Mouse (Mus musculus) embryonic facial prominence, embryonic 15.5 days (tissue): ENCODE measurements around the gene Plekhm1. TPM values are rescaled to one million over a fixed set of nuclear protein-coding genes. Genes with fewer than 3 reads are reported as not detected.
A peak's percentile ranks its signal among the peaks of the same experiment; 100 is the strongest.

Experiments
- ATAC-seq: fragments of 200-750 bp; cut with Nextera tagmentation; 2 replicates; pipeline ENCODE4 v1.8.0; 2017; ENCODE audit warnings: low read depth, moderate TSS enrichment; ENCODE audit not compliant: insufficient number of reproducible peaks, low FRiP score, low TSS enrichment
- H3K27ac ChIP-seq: fragments of 300-500 bp; sonication (generic); replicated peaks from 2 replicates; pipeline ENCODE4 v1.5.1; 2015; ENCODE audit warnings: mild to moderate bottlenecking, inconsistent platforms
- H3K27me3 ChIP-seq: fragments of 300-500 bp; sonication (generic); 2 replicates; pipeline ENCODE4 v1.6.1; 2015; ENCODE audit warnings: inconsistent platforms
- H3K36me3 ChIP-seq: fragments of 300-500 bp; sonication (generic); 2 replicates; pipeline ENCODE4 v1.6.1; 2015; ENCODE audit warnings: mild to moderate bottlenecking, inconsistent platforms
- H3K4me1 ChIP-seq: fragments of 300-500 bp; sonication (generic); 2 replicates; pipeline ENCODE4 v1.6.1; 2015; ENCODE audit warnings: inconsistent platforms
- H3K4me2 ChIP-seq: fragments of 300-500 bp; sonication (generic); replicated peaks from 2 replicates; pipeline ENCODE4 v1.6.1; 2015; ENCODE audit warnings: mild to moderate bottlenecking, inconsistent platforms
- H3K4me3 ChIP-seq: fragments of 300-500 bp; sonication (generic); replicated peaks from 2 replicates; pipeline ENCODE4 v1.5.1; 2015; ENCODE audit warnings: mild to moderate bottlenecking, inconsistent platforms
- H3K9ac ChIP-seq: fragments of 300-500 bp; sonication (generic); 2 replicates; pipeline ENCODE4 v1.6.1; 2015; ENCODE audit warnings: inconsistent platforms
- H3K9me3 ChIP-seq: fragments of 300-500 bp; sonication (generic); replicated peaks from 2 replicates; pipeline ENCODE4 v1.6.1; 2016; ENCODE audit warnings: inconsistent platforms
- WGBS: fragments of 180-500 bp; shearing (Covaris S2); methylation state at CpG from one replicate; pipeline ENCODE4 v1.1.7; 2015; 5-methylcytosine and 5-hydroxymethylcytosine counted together
- polyA plus RNA-seq: library from polyadenylated mRNA; unstranded; fragments of >200 nt; fragmentation: Nextera tagmentation; extraction: Ambion mirVana; gene quantifications from 2 replicates; pipeline ENCODE4 v1.2.1, GENCODE M21; 2015

The Plekhm1 gene
- polyA plus RNA-seq, 1 experiment from 2014 or later = 9.2 TPM

GRCm38 (mm10) chr11:103394604-103395003 is 17.9 kb downstream of the Plekhm1 start:
- WGBS = 63% methylated on average over 7 of the region's 7 CpGs
- H3K4me2 ChIP-seq = no peak overlapping the region
- no peaks in the 10 kb centered on the region for H3K4me1 ChIP-seq
- H3K4me3 ChIP-seq = no peak overlapping the region
- ATAC-seq = no peak
- H3K27me3 ChIP-seq = no peaks in the 10 kb centered on the region
- H3K36me3 ChIP-seq = peaks cover 53% of the 10 kb centered on the region
- no peak overlapping the region for H3K27ac ChIP-seq
- H3K9ac ChIP-seq = no peak overlapping the region
- H3K9me3 ChIP-seq = no peaks in the 10 kb centered on the region

DNA sequence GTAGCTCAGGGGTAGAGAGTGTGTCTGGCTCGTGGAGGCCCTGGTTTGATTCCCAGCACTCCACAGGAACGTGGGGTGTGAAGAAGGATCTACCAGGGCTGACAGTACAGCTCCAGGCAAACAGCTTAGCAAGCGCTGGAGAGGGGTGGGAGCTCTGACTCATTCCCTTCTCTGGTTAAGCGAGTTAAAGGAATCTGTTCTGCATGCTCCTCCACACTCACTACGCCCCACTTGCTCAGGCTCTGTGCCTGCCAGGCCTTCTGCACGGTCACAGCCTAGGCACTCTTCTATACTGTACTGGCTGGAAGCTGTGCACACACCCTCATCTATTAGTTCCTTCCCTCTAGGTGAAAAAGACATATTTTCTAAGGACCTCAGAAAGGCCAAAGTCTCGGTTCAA is 18.5 kb downstream of the Plekhm1 start:
- H3K27ac ChIP-seq = no peak overlapping the region
- H3K4me2 ChIP-seq = no peak overlapping the region
- H3K9ac ChIP-seq = no peak overlapping the region
- WGBS = 81% methylated on average over 7 of the region's 7 CpGs
- H3K9me3 ChIP-seq = no peaks in the 10 kb centered on the region
- no peaks in the 10 kb centered on the region for H3K4me1 ChIP-seq
- peaks cover 53% of the 10 kb centered on the region for H3K36me3 ChIP-seq
- ATAC-seq = no peak
- no peaks in the 10 kb centered on the region for H3K27me3 ChIP-seq
- H3K4me3 ChIP-seq = no peak overlapping the region

GRCm38 (mm10) chr11:103387870-103388526 is 24.5 kb downstream of the Plekhm1 start:
- H3K4me3 ChIP-seq = no peak overlapping the region
- no peak overlapping the region for H3K4me2 ChIP-seq
- H3K4me1 ChIP-seq = 0 out of 2 replicates have a peak, but pooled peaks cover 4% of the 10 kb centered on the region
- no peak overlapping the region for H3K9ac ChIP-seq
- no peak for ATAC-seq
- no peak overlapping the region for H3K27ac ChIP-seq
- no peaks in the 10 kb centered on the region for H3K27me3 ChIP-seq
- no peaks in the 10 kb centered on the region for H3K9me3 ChIP-seq
- 79% methylated on average over 7 of the region's 7 CpGs for WGBS
- peaks cover 21% of the 10 kb centered on the region for H3K36me3 ChIP-seq

GRCm38 (mm10) chr11:103386827-103387226 is 25.7 kb downstream of the Plekhm1 start:
- Histone ChIP-seq H3K4me1 (peaks cover 4% of the 10 kb centered on the region; the same call in 1 of the 2 replicates), H3K9ac (no peak overlapping the region), H3K36me3 (peaks cover 11% of the 10 kb centered on the region), H3K4me2 (no peak overlapping the region), H3K27ac (no peak overlapping the region), H3K9me3 (no peaks in the 10 kb centered on the region), H3K27me3 (no peaks in the 10 kb centered on the region), H3K4me3 (no peak overlapping the region)
- 83% methylated on average over 9 of the region's 9 CpGs for WGBS
- no peak for ATAC-seq

- Histone ChIP-seq H3K9ac (no peak overlapping the region), H3K36me3 (peaks cover 36% of the 10 kb centered on the region), H3K9me3 (no peaks in the 10 kb centered on the region), H3K4me3 (no peak overlapping the region), H3K27ac (peak overlapping the region; percentile 55; the same call in 1 of the 2 replicates), H3K4me1 (peaks cover 4% of the 10 kb centered on the region; the same call in 1 of the 2 replicates), H3K27me3 (no peaks in the 10 kb centered on the region), H3K4me2 (no peak overlapping the region)
- peak; percentile 60; the same call in 1 of the 2 replicates for ATAC-seq
- WGBS = 66% methylated on average over 5 of the region's 5 CpGs
These were observed 30.4 kb downstream of the Plekhm1 start for GRCm38 (mm10) chr11:103381956-103382613.

DNA sequence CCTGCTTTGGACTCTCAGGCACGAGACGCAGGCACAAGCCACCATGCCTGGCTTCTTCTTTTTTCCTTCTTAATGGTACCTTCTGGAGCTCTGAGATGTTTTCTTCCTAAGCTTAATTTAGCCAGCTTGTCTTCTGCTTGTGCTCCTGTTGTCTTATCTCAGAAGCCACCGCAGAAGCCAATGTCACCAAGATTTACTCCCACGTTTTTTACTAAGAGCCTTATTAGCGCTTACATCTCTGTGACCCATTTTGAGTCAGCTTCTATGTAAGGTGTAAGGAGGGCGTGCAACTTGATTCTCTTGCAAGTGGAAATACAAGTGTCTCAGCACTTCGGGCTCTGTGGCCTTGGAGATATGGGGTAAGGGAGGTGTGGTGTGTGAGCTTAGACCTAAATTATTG is 31.0 kb downstream of the Plekhm1 start:
- H3K4me2 ChIP-seq = no peak overlapping the region
- H3K27ac ChIP-seq = peak overlapping the region; percentile 55; the same call in 1 of the 2 replicates
- no peaks in the 10 kb centered on the region for H3K9me3 ChIP-seq
- WGBS = 90% methylated on average over 7 of the region's 7 CpGs
- H3K4me3 ChIP-seq = no peak overlapping the region
- no peak overlapping the region for H3K9ac ChIP-seq
- ATAC-seq = no peak
- peaks cover 36% of the 10 kb centered on the region for H3K36me3 ChIP-seq
- H3K4me1 ChIP-seq = no peaks in the 10 kb centered on the region; the same call in 1 of the 2 replicates
- no peaks in the 10 kb centered on the region for H3K27me3 ChIP-seq

DNA sequence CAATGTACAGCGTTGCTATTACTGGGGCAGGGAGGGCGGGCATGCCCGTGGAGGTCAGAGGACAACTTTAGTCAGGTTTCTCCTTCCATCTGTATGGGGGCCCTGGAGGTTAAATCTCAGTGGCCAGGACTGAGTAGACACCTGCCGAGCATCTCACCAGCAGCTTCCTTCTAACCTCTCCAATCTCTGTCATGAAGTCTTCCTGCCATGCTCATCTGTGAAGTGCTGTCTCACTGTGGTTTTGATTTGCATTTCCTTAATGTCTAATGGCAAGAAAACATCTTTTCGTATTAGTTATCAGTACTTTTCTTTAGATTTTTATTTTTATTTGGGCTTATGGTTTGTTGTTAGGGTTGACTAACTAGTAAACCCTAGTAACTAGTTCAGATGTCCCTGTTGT is 32.0 kb downstream of the Plekhm1 start:
- no peak for ATAC-seq
- peaks cover 45% of the 10 kb centered on the region for H3K36me3 ChIP-seq

DNA sequence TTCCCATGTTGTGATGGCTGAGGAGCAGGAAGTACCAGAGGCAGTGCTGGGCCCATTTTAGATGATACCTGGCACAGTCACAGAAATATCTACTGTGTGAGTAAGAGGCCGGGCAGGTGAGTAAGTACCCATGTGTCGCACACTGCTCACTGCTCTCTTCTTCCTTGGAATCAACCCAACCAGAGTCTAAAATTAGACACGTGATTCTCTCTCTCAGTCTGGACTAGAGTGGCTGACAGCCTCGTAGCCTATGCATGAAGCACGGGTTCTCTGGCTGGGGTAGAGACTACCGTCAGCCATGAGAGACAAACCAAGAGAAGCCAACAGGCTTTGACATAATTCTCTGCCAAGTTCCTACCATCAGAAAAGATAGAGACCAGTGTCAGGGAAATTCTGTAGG is 34.1 kb downstream of the Plekhm1 start:
- Histone ChIP-seq H3K9ac (no peak overlapping the region), H3K4me1 (no peaks in the 10 kb centered on the region; the same call in 1 of the 2 replicates), H3K27ac (no peak overlapping the region), H3K36me3 (peaks cover 50% of the 10 kb centered on the region), H3K4me3 (no peak overlapping the region), H3K4me2 (no peak overlapping the region), H3K9me3 (no peaks in the 10 kb centered on the region), H3K27me3 (no peaks in the 10 kb centered on the region)
- 91% methylated on average over 6 of the region's 6 CpGs for WGBS
- no peak for ATAC-seq

More for the DNA sequence above, 32.0 kb downstream of the Plekhm1 start:
- Histone ChIP-seq H3K4me1 (no peaks in the 10 kb centered on the region; the same call in 1 of the 2 replicates), H3K9ac (no peak overlapping the region), H3K27ac (no peak overlapping the region), H3K9me3 (no peaks in the 10 kb centered on the region), H3K4me2 (no peak overlapping the region), H3K4me3 (no peak overlapping the region), H3K27me3 (no peaks in the 10 kb centered on the region)
- WGBS = 86% methylated on average over 5 of the region's 5 CpGs

GRCm38 (mm10) chr11:103375772-103376171 is 36.7 kb downstream of the Plekhm1 start:
- no peak for ATAC-seq
- Histone ChIP-seq H3K9me3 (no peaks in the 10 kb centered on the region), H3K27me3 (no peaks in the 10 kb centered on the region), H3K36me3 (peaks cover 58% of the 10 kb centered on the region), H3K4me2 (no peak overlapping the region), H3K9ac (no peak overlapping the region), H3K4me3 (no peak overlapping the region), H3K27ac (0 out of 2 replicates have a peak overlapping the region, but pooled peaks have one; percentile 28), H3K4me1 (no peaks in the 10 kb centered on the region)
- 69% methylated on average over 5 of the region's 5 CpGs for WGBS

GRCm38 (mm10) chr11:103375258-103375657 is 37.2 kb downstream of the Plekhm1 start:
- H3K9ac ChIP-seq = no peak overlapping the region
- no peaks in the 10 kb centered on the region for H3K27me3 ChIP-seq
- no peak overlapping the region for H3K4me3 ChIP-seq
- no peaks in the 10 kb centered on the region for H3K4me1 ChIP-seq
- WGBS = 55% methylated on average over 1 of the region's 1 CpGs
- H3K27ac ChIP-seq = 0 out of 2 replicates have a peak overlapping the region, but pooled peaks have one; percentile 28
- no peaks in the 10 kb centered on the region for H3K9me3 ChIP-seq
- no peak overlapping the region for H3K4me2 ChIP-seq
- no peak; the same call in 1 of the 2 replicates for ATAC-seq
- H3K36me3 ChIP-seq = peaks cover 62% of the 10 kb centered on the region

DNA sequence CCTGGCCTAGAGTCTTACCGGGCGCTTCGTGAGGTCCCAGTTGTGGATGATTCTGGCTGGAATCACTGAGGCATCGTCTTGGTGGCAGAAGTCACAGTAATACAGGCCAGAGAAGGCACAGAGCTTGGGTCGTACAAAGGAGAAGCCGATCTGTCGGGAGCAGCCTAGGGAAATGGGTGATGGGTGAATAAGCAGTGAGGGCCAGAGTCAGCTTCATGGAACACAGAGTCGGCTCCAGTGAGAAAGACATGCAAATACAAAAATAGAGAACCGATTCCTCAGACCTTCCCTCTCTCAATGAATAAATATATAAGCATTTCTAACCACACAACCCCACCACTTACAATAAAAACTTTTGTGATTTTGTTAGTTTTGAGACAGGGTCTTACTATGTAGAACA is 38.6 kb downstream of the Plekhm1 start:
- H3K9ac ChIP-seq = no peak overlapping the region
- H3K4me1 ChIP-seq = no peaks in the 10 kb centered on the region
- WGBS = 91% methylated on average over 9 of the region's 9 CpGs
- H3K27me3 ChIP-seq = no peaks in the 10 kb centered on the region
- H3K27ac ChIP-seq = no peak overlapping the region
- H3K4me2 ChIP-seq = no peak overlapping the region
- peaks cover 50% of the 10 kb centered on the region for H3K36me3 ChIP-seq
- no peaks in the 10 kb centered on the region for H3K9me3 ChIP-seq
- no peak for ATAC-seq
- no peak overlapping the region for H3K4me3 ChIP-seq
